Mouse (Mus musculus) spleen, adult 2 months (tissue): ENCODE data around the gene Rbm38.

ENCODE experiments used
- CTCF ChIP-seq: fragments of 200-500 bp; IDR thresholded peaks from 2 replicates; pipeline ENCODE4 v1.5.1; 2011; ENCODE audit warnings: mild to moderate bottlenecking, inconsistent platforms; ENCODE audit not compliant: insufficient read depth, insufficient read length, insufficient replicate concordance; ENCODE audit errors: extremely low read depth
- POLR2A ChIP-seq: fragments of 200-500 bp; IDR thresholded peaks from 2 replicates; pipeline ENCODE4 v1.6.1; 2011; ENCODE audit warnings: low read depth, low read length, inconsistent platforms

GRCm38 (mm10) chr2:173041242-173041641 is 20.9 kb downstream of the Rbm38 start:
- TF ChIP-seq CTCF (no peak), POLR2A (no peak)
